Comparison of ENCODE assay signal across 17 mouse cellular contexts in genomic region chr7:71469951-71470350, GRCm38 (mm10).
"Had no signal": no experiment of that assay in that cellular context is flagged by ENCODE, and none has a peak within 500 bp of the region (broad histone marks: within the 10 kb centered on the region; RNA-seq: fewer than 3 reads in every experiment).

No protein-coding gene starts in this region.

- H3K9me3 ChIP-seq: limb, embryonic 12.5 days; liver, embryonic 13.5 days; lung, embryonic 15.5 days; megakaryocyte, embryonic 14.5 days had no signal

- DNase-seq: kidney, postnatal 14 days; liver; liver, embryonic 13.5 days; liver, postnatal 0 days; lung, postnatal 14 days; right cerebral cortex, adult 18-20 months; right cerebral cortex, postnatal 25 days; thymus, adult 18-20 months; thymus, postnatal 14 days had no signal

- H3K4me1 ChIP-seq: liver, embryonic 13.5 days had no signal

- ATAC-seq: intestine, postnatal 0 days; liver, postnatal 0 days; midbrain, embryonic 16.5 days had no signal

- H3K9ac ChIP-seq: limb, embryonic 12.5 days; liver, embryonic 13.5 days; liver, postnatal 0 days; lung, embryonic 15.5 days had no signal

- H3K27me3 ChIP-seq: limb, embryonic 12.5 days; liver, embryonic 13.5 days; lung, embryonic 15.5 days had no signal

- H3K27ac ChIP-seq: layer of hippocampus, adult 2 months; limb, embryonic 12.5 days; liver, embryonic 13.5 days; macrophage had no signal

- H3K4me2 ChIP-seq: limb, embryonic 12.5 days; liver, embryonic 13.5 days; lung, embryonic 15.5 days; midbrain, embryonic 11.5 days had no signal

- H3K4me3 ChIP-seq: layer of hippocampus, adult 2 months; limb, embryonic 12.5 days; liver, embryonic 13.5 days; lung, embryonic 15.5 days; megakaryocyte, embryonic 14.5 days had no signal

- H3K36me3 ChIP-seq: limb, embryonic 12.5 days; liver, embryonic 13.5 days; lung, embryonic 15.5 days had no signal
